Mouse (Mus musculus) 3T3-L1 (cell line): ENCODE measurements around the gene Nr6a1.
A peak's percentile ranks its signal among the peaks of the same experiment; 100 is the strongest.

Source experiments
- DNase-seq: peaks from one replicate; pipeline ENCODE4 v3.0.0-alpha.2; 2015; ENCODE audit warnings: low read depth, low spot score

Gene Nr6a1

GRCm38 (mm10) chr2:38937396-38937795 is 9.9 kb upstream of the Nr6a1 start:
- DNase-seq = no peak

- no peak for DNase-seq
These were observed 9.4 kb upstream of the Nr6a1 start for GRCm38 (mm10) chr2:38936721-38937378.

- DNase-seq = peak; percentile 51
These were observed 7.4 kb upstream of the Nr6a1 start for GRCm38 (mm10) chr2:38934936-38935335.

GRCm38 (mm10) chr2:38933931-38934330 is 6.4 kb upstream of the Nr6a1 start:
- DNase-seq = peak; percentile 59

- no peak for DNase-seq
These were observed 4.6 kb upstream of the Nr6a1 start, which contains the start of gene Olfml2a for GRCm38 (mm10) chr2:38931851-38932667. Gene Olfml2a (plus strand): TSS chr2:38931978.

- no peak for DNase-seq
These were observed 2.8 kb upstream of the Nr6a1 start for GRCm38 (mm10) chr2:38930269-38930668.

GRCm38 (mm10) chr2:38926145-38926891 is 1.2 kb downstream of the Nr6a1 start:
- DNase-seq = peak; percentile 98

GRCm38 (mm10) chr2:38925171-38926080 is 2.1 kb downstream of the Nr6a1 start:
- DNase-seq = peak; percentile 43

- no peak for DNase-seq
These were observed 2.9 kb downstream of the Nr6a1 start for GRCm38 (mm10) chr2:38924571-38924970.

- no peak for DNase-seq
These were observed 3.6 kb downstream of the Nr6a1 start for GRCm38 (mm10) chr2:38923911-38924310.

- no peak for DNase-seq
These were observed 4.0 kb downstream of the Nr6a1 start for GRCm38 (mm10) chr2:38923471-38923870.

- DNase-seq = peak; percentile 43
These were observed 6.1 kb downstream of the Nr6a1 start for GRCm38 (mm10) chr2:38921374-38921773.

- DNase-seq = no peak
These were observed 10.4 kb downstream of the Nr6a1 start for GRCm38 (mm10) chr2:38916947-38917691.

GRCm38 (mm10) chr2:38914965-38915364 is 12.5 kb downstream of the Nr6a1 start:
- no peak for DNase-seq

GRCm38 (mm10) chr2:38914517-38914916 is 13.0 kb downstream of the Nr6a1 start:
- DNase-seq = no peak

- no peak for DNase-seq
These were observed 18.9 kb downstream of the Nr6a1 start for GRCm38 (mm10) chr2:38908604-38909003.

- peak; percentile 33 for DNase-seq
These were observed 21.4 kb downstream of the Nr6a1 start for GRCm38 (mm10) chr2:38906097-38906496.

GRCm38 (mm10) chr2:38904290-38904689 is 23.2 kb downstream of the Nr6a1 start:
- peak; percentile 80 for DNase-seq

- DNase-seq = no peak
These were observed 24.6 kb downstream of the Nr6a1 start for GRCm38 (mm10) chr2:38902866-38903265.

GRCm38 (mm10) chr2:38880907-38881672 is 46.4 kb downstream of the Nr6a1 start:
- no peak for DNase-seq
